Mouse (Mus musculus) ES-Bruce4 (cell line): ENCODE results near the gene Dennd2a.
"Not testable (repeated sequence)": the region's sequence is repeated elsewhere in the genome, so short reads cannot be mapped to it uniquely, and the experiment has no call there.

Experiments
- CTCF ChIP-seq: IDR thresholded peaks from one replicate; pipeline ENCODE4 v1.8.1; 2011; ENCODE audit warnings: low read depth, low read length
- EP300 ChIP-seq: IDR thresholded peaks from 2 replicates; pipeline ENCODE4 v1.6.1; 2011; ENCODE audit warnings: low read depth, low read length; ENCODE audit not compliant: insufficient read depth
- POLR2A ChIP-seq: IDR thresholded peaks from one replicate; pipeline ENCODE4 v1.8.1; 2011; ENCODE audit warnings: low read length; ENCODE audit not compliant: insufficient read depth

GRCm38 (mm10) chr6:39437519-39437918 lies 120.1 kb downstream of the Dennd2a start:
- not testable (repeated sequence) for TF ChIP-seq CTCF, POLR2A
- peak; percentile 88 for TF ChIP-seq EP300
